Mouse (Mus musculus) small intestine, adult 2 months (tissue): ENCODE results near the gene Olfr773.
"Not testable (repeated sequence)": the region's sequence is repeated elsewhere in the genome, so short reads cannot be mapped to it uniquely, and the experiment has no call there.

Source experiments
- CTCF ChIP-seq: fragments of 200-500 bp; IDR thresholded peaks from 2 replicates; pipeline ENCODE4 v1.5.1; 2012; ENCODE audit warnings: low read depth, mild to moderate bottlenecking, control low read depth, inconsistent platforms, low read length, moderate library complexity, mixed read lengths; ENCODE audit not compliant: insufficient replicate concordance, insufficient read length; ENCODE audit errors: extremely low read depth
- POLR2A ChIP-seq: fragments of 200-500 bp; IDR thresholded peaks from 2 replicates; pipeline ENCODE4 v1.6.1; 2012; ENCODE audit warnings: low read depth, mild to moderate bottlenecking, control low read depth, inconsistent platforms, low read length, moderate library complexity

GRCm38 (mm10) chr10:129187319-129187718 lies at the start of gene Olfr773:
- not testable (repeated sequence) for TF ChIP-seq POLR2A, CTCF
